Mouse (Mus musculus) neural tube, embryonic 10.5 days (tissue): ENCODE results near the gene Tex22.

Source experiments
- DNase-seq: peaks from one replicate; pipeline ENCODE4 v3.0.0-alpha.2; 2017; ENCODE audit warnings: low spot score; ENCODE audit errors: extremely low spot score

Gene Tex22

DNA sequence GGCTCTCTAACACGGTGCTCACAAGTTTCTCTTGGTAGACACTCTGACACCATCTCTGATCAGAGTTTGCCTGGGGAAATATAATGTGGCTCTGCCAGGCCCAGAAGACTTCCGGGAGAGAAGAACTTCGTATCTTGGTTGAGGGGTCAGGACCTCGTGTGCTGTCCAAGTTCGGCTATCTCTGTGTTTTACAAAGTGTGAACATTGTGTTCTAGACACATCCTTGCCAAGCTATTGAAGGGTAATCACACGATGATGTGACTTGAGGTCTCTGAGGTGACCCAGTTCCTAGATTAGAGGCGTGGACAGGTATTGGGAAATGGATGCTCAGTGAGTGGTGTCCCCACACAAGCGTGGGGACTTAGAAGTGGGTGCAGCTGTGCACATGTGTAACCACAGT lies 18.2 kb upstream of the Tex22 start:
- DNase-seq: no peak

DNA sequence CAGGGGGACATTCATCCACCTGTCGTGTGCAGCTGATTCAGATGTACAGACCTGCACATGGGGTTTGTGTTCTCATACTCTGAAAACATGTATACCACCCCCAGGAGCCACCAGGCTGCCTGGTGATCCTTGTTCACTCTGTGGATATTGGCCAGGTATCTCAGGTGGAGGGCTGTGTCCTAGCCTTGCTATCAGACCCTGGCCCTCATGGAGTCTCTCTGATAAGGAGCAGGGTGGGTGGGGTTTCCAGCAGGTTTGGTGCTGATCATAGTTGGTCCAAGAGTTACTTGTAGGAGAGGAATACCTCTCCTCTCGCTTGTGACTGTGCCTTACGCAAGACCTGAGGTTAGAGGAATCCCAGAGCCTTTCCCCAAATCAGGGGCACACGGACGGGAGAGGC lies 14.1 kb upstream of the Tex22 start:
- no peak for DNase-seq

DNA sequence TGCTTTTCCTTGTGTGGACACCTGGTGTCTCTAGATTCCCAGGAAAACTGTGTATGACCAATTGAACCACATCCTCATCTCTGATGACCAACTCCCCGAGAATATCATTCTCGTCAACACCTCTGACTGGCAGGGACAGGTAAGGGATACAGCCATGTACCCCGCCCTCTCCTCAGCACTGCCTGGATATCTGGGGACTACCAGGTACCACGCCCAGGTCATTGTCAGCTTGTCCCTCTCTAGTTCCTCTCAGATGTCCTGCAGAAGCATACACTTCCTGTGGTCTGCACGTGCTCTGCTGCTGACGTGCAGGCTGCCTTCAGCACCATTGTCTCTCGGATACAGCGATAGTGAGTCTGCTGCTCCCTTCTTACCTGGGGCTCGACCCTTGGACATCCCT lies 12.7 kb upstream of the Tex22 start:
- DNase-seq: no peak

DNA sequence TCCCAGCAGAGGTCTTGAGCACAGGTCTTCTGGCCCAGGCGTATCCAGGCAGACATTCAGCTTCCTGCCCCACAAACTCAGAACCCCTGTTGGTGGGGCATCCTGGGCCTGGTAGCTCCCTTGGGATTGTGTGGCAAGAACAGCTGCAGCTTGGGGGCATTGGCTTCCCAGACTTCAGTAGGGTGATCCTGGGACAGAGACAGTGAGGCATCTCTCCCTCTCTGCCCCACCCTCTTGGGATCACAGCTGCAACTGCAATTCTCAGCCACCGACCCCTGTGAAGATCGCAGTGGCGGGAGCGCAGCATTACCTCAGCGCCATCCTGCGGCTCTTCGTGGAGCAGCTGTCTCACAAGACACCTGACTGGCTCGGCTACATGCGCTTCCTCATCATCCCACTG lies 12.1 kb upstream of the Tex22 start:
- DNase-seq: no peak

DNA sequence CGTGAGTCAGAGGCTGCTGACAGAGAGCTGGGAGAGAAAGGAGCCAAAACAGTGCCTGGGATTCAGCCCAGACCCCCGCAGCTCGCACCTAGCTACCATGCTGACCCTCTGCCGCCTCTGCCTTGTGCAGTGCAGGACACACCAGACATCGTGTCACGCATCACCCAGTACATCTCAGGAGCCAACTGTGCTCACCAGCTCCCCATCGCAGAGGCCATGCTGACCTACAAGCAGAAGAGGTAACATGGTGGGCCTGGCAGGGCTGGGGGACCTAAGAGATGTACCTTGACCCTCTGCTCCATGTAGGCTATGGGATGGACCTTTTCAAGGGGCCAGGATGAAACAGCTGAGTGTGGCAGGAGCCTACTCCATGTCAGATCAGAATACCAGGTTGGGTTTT lies 10.6 kb upstream of the Tex22 start:
- no peak for DNase-seq

DNA sequence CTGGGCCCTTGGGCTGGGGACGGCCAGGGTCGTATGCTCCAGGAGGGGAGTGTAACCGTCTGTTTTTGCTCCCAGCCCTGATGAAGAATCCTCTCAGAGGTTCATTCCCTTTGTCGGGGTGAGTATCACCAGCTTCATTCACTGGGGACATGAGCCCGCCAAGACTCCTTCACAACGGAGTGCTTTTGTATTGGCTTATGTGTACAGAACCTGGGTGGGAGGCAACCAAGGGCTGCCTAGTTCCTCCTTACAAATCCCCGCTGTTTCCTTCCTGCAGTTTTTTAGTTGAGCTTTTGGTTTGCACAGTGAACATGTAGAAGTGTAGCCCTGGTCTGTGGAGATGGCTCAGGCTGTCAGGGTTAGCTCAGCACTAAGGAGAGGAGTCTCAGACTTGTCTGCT lies 6.3 kb upstream of the Tex22 start:
- DNase-seq: no peak

DNA sequence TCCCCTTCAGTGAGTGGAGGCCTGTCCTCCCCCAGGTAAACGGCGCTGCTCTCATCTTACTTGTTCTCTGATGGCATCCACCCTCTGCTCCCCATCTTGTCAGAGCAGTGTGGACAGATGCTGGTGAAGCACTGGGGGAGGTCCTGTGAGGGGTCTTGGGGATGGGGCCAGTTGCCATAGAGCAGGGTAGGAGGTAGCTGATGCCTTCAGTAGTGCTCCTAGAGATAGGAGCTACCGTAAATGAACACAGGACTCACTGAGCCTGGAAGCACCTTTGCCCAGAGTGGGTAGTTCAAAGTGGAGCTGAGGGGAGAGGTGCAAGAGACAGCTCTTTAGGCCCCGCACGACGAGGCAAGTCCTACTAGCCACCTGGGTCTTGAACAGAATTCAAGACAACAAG lies 4.9 kb upstream of the Tex22 start:
- DNase-seq: no peak

DNA sequence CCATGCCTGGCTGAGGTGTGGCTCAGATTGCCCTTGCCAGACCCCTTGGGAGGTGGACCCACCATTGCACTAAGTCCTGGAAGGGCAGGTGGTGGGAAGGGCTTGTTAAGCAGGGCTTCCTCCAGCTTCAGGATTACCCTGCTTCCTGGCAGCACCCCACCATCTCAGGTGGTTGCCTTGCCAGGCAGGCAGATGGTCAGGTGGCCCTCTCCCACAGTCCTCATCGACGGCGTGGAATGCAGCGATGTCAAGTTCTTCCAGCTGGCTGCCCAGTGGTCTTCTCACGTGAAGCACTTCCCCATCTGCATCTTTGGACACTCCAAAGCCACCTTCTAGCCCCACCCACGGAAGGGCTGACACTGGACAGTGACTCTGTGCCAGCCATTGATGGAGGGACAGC lies 3.0 kb upstream of the Tex22 start:
- no peak for DNase-seq

DNA sequence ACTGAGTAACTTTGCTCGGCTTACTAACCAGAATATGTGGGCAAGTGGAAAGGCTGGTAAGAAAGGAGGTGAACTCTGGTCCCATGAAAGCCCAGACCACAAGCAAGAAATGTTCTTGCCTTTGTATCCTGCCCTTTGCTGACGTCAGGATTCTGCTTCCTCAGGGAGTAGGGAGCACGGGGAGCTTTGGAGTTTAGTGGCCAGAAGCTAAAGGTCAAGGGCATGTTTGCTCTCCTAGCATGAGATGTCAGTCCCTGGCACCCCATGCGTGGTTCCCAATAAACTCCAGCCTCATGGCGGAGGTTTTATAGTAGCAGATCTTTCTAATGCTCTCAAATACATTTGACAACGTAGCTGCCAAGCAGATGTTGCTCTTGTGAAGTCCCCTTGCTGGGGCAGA lies 2.5 kb upstream of the Tex22 start:
- no peak for DNase-seq

DNA sequence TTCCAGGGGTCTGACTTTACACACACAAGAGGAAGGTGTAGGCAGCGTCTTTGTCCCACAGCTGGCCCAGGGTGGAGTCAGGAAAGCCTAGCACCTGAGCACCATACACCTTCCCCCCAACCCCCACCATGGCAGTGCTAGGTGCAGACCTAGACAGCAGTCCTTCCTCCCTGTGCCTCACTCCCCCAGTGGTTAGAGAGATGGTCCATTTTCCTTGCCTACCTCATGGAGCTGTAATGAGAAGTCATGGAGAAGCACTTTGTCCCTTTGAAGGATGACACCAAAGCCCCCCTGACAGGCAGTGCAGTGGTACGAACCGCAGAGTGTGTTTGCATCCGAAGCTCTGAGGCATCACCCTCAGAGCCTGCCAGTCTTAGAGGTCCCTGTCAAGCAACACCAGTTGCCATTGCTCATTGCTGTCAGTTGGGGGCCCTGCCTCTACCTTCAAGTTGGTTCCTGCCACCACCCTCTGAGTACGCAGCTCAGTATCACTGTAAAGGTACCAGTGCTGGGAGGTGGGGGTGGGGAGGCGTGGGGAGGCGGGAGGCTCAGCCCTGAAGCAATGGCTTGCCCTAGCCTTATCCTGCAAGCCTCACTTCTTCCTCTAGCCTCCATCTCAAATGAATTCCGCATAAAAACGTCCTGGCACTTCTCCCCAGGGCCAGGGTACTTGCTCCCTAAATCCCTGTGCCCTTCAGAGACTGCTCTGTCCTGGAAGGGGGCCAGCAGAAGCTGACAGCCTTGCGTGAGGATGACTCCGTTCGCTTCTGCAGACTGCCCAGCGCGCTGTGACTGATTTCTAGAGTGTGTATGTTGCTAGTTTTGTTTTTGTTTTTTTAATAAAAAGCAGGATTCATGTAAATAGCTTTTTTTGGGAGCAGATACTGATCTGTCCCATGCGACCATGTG lies 628 bp upstream of the Tex22 start:
- peak; percentile 43 for DNase-seq

DNA sequence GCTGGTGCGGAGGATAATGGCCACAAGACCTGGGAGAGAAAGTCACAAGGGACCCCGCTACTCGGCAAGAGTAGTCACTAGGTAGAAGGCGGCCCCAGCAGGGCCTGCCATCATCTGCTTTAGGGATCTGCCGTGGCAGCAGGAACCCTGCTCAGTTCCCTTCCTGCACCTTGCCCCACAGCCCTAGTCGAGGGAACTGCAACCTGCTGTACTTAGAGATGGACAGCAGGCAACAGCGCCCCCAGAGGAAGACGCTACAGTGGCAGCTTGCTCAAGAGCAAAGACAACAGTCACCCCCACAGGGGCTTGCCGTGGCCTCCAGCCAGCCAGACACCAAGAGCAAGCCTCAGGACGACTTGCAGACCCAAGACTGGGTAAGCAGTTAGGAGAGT lies 757 bp downstream of the Tex22 start:
- peak; percentile 88 for DNase-seq

DNA sequence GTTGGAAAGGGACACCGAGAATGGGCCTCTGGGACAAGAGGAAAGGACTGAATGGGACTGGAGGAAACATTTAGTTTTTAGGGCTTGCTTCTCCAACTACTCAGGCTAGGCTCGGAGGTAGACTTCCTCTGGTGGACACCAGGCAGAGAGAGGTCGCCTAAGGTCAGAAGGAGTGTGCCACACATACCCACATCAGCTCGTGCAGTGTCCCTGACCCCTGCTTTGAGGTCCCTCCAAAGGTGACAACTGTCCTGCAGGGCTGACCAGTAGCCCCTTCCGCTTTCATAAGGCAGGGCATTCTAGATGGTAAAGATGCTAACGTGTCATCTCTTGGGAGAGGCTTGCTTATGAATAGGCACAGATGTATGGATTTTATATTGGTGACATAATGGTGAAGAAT lies 1.2 kb downstream of the Tex22 start:
- DNase-seq: no peak

DNA sequence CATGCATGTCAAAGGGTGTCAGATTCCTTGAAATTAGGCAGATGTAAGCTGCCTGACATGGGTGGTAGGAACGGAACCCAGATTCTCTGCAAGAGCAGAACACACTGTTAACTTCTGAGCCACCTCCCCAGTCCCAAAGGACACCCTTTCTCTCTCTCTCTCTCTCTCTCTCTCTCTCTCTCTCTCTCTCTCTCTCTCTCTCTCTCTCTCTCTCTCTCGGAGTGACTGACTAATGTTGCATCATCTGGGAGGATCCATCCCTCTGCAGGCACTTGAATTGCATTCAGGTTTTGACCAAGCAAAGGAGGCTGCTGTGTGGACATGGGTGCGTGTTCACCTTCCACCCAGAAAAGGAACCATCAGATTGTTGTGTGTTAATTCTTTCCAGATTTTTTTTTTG lies 13.0 kb downstream of the Tex22 start:
- DNase-seq: no peak

DNA sequence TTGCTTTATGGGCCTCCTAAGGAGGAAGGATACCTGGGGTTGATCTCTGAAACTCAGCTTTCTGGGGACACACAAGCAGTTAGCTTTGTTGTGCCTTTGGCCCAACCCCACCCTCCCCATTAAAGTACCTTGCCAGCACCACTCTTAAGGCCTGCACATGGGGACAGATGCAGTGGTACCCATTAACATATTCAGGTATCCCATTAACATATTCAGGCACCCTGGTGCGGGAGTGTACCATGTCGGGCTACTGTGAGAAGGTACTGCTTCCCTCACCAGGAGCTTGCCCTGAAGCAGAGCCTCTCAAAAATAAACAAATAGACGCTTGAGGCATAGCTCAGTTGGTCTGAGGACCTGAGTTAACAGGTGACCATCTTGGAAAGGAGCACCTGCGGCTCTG lies 13.7 kb downstream of the Tex22 start:
- DNase-seq: no peak

DNA sequence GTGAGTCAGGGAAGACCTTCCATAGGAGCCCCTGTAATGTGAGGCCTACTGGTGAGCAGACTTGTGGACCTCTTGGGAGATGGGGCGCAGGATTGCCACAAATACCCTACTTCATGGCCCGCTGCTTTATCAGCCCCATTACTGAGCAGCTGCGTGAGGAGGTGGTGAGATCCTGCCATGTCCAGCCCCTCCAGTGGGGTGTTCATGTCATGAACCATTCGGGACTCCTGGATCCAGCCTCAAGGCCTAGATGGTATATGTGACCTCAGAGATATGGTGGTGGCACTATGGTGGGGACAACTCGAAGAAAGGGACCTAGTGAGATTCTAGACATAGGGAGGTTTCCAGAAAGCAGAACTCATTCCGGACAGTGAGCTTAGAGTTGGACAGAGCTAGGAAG lies 14.8 kb downstream of the Tex22 start:
- no peak for DNase-seq

DNA sequence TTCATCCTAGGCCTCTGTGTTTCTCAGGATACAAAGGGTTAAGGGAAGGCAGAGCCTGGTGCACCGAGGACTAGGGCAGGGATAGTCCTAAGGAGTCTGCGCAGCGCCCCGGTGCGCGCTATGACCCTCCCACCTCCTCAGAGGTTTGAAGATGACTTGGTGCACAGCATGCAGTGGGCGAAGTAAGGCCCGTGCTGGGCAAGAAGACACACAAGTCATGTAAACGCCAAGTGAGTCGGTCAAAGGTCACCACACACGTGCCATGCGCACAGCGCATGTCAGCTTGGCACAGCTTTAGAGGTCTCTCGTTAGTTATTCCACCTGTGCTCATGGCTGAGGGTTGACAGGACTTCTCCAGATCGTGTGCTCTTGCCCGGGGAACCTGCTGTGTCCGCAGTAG lies 15.8 kb downstream of the Tex22 start:
- no peak for DNase-seq

DNA sequence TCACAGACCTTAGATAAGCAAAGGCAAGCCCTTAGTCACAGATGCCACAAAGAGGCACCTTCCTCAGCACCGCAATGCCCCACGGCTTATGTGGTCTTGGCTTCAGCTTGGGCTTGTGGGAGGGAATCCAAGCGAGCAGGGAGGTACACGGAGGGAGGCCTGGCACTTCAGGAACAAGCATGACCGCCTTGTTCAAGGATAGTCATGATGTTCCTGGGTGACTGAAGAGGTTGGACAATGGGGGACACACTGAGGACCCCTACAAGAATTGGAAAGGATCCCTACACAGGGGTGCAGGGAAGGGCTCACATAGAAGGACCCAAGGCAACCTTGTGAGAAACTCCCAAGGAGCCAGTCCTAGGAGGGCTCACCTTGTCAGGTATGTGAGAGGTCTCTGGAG lies 22.7 kb downstream of the Tex22 start:
- DNase-seq: no peak

DNA sequence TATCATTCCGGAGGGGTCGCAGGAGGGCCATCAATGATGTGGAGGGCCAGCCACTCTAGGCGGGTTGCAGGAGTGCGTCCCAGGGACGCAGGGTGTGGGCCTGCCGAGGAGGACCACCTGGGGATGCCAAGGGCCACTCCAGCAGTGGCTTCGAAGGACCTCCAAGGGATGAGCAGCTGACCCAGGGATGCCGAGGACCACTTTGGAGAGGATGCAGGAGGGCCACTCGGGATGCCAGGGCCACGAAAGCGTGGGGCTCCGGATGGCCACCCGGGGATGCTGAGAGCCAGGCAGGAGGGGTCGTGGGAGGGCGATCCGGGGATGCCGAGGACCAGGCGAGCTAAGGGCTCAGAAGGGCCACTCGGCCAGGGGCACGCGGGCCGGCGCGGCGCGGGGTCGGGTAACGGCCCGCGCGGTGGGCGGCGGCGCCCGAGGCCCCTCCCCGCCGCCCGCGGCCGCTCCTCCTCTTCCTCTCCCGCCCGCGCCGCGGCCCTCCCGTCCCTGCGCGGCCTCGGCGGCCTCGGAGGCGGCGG lies 23.5 kb downstream of the Tex22 start, which contains the start of gene Mta1:
Gene Mta1 (plus strand): TSS at position 530 of the 533 bp plus-strand sequence.
- DNase-seq: peak; percentile 79

DNA sequence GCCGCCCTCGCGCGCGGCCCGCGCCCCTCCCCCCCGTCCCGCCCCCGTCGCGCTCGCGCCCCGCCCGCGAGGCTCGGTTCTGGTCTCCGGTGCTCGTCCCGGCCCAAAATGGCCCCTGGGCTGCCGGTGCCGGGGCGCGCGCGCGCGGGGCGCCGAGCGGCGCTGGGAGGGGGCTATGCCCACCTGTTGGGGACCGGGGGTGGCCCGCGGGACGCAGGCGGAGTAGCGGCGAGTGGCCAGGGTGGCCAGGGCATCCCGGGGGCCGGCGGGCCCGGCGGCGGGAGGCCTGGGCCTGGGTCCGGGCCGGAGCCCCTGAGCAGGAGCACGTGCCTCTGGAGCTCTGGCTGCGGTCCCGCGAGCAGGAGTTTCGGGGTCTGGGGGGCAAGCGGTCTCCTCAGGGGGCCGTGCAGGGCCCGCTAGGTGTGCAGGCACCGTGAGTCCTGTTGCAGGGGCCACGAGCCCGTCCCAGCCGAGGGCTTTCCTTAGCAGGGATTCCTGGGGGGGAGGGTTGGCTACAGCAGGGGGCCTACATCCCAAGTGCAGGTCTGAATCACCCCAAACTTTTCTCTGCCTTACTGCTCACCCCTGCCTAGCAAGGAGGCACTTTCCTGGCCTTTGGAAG lies 24.3 kb downstream of the Tex22 start:
- peak; percentile 62 for DNase-seq

DNA sequence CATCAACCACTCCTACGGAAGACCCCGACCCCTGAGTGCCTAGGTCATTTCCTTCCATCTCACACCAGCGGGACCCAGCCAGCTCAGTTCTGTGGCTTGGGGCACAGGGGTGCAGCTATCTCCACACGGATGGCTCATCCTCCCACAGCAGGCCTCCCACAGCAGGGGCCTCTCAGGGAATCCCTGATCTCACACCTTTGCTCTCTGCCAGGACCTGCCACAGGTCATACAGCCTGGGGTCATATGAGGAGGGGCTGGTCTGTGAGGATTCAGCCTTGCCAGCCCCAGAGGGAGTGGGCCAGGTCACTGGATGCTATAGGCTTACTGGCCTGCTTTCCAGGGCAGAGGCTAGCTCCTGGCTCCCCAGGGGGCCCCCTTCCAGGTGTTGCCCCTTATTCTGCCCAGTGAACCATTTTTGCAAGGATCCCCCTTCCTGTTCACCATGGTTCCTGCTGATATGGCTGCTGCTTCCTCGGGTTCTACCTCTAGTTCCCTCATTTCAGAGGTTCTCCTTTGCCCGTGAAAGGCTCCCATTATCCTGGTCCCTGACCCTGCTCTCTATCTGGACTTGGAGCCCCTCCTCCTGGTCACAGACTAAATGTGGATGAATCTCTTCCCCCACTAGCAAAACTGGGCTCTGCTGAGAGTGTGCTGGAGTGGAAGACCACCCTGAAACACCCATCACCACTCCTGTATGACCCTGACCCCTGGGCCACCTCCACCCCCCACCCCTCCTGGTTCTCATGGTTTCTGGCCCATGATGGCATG lies 25.4 kb downstream of the Tex22 start:
- DNase-seq: no peak

DNA sequence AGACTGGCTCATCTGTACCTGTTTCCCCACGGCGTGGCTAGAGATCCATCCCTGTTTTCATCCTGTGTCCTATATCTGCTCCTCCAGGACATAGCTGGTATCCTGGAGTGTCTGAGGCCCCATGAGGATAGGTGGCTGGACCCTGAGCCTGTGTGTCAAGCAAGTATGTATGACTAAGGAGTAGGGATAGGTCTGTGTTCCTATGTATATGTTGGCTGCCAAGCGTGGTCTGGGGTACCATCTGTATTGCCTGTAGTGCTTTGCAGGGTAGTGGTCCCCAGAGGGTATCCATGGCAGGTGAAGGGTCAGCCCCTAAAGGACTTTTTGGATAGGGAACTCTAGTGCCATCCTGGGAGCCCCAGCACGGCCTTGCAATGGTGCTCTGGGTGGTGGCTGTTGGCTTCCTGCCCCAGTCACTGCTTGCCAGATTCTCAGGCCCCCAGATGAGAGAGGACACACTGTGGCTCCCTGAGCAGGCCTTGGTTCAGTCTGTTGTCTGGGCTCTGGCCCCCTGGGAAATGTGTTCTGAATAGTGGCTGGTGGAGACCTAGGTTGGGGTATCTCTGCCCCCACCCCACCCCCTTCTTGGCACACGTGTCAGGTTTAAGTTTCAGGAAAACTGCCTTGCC lies 26.3 kb downstream of the Tex22 start:
- DNase-seq: no peak
